Mouse (Mus musculus) CH12.LX (cell line): ENCODE data around the gene Scn3b.

Experiments
- E2F4 ChIP-seq: IDR thresholded peaks from 2 replicates; pipeline ENCODE4 v1.6.1; 2011; ENCODE audit warnings: low read depth, low read length, improper control_type of control experiment; ENCODE audit not compliant: insufficient replicate concordance
- EP300 ChIP-seq: IDR thresholded peaks from 2 replicates; pipeline ENCODE4 v1.6.1; 2011; ENCODE audit warnings: low read length, improper control_type of control experiment
- POLR2A ChIP-seq: IDR thresholded peaks from 2 replicates; pipeline ENCODE4 v1.6.1; 2011; ENCODE audit warnings: low read depth, mild to moderate bottlenecking, improper control_type of control experiment, low read length
- POLR2AphosphoS2 ChIP-seq: IDR thresholded peaks from 2 replicates; pipeline ENCODE4 v1.6.1; 2011; ENCODE audit warnings: low read depth, low read length, improper control_type of control experiment
- RAD21 ChIP-seq: IDR thresholded peaks from 2 replicates; pipeline ENCODE4 v1.6.1; 2011; ENCODE audit warnings: low read depth, mild to moderate bottlenecking, low read length, improper control_type of control experiment, moderate library complexity
- RCOR1 ChIP-seq: conservative IDR thresholded peaks from 2 replicates; pipeline ENCODE4 v1.6.1; 2012; ENCODE audit warnings: low read depth, mild to moderate bottlenecking, inconsistent platforms, low read length, improper control_type of control experiment

DNA sequence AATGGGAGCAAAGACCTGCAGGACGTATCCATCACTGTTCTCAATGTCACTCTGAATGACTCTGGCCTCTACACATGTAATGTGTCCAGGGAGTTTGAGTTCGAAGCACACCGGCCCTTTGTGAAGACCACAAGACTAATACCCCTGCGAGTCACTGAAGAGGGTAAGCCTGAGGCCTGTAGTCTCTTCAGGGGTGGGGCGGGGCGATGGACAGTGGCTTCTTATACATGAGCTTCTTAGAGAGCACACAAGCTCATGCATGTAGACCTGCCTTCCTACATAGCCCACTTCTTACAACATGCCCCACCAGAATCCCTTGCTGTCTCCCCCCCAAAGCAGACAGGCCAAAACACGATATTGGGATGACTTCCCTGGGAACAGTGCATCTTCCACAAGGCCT lies 10.4 kb downstream of the Scn3b start:
- TF ChIP-seq E2F4 (no peak), POLR2AphosphoS2 (no peak), EP300 (no peak), RCOR1 (no peak), RAD21 (no peak), POLR2A (no peak)
